Mouse (Mus musculus): Measurements from ENCODE around the gene Igsf21. TPM values are rescaled to one million over a fixed set of nuclear protein-coding genes. Genes with fewer than 3 reads are reported as not detected.

Gene Igsf21
- polyA plus RNA-seq, 1 experiment from 2014 or later = 50.9 TPM

DNA sequence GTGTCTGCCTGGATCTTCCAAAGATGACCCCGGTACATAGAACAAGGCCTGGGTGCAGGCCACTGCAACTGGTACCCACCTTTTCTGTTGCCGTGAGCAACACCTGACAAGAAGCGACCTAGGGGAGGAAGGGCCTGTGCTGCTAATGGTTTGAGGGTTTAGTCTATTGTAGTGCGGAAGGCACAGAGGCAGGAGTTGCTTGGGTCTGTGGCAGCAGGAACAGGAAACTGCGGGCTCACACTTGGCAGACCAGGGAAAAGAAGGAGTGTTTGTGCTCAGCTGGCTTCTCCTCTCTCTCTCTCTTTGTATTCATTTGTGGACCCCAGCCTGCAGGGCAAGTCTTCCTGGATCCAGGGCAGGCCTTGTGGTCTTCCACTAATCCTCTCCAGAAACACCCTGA lies 124.0 kb downstream of the Igsf21 start:
- H3K27ac ChIP-seq (ENCODE audit: low read length) = no peak overlapping the region
- 82% methylated on average over 5 of the region's 5 CpGs for WGBS

DNA sequence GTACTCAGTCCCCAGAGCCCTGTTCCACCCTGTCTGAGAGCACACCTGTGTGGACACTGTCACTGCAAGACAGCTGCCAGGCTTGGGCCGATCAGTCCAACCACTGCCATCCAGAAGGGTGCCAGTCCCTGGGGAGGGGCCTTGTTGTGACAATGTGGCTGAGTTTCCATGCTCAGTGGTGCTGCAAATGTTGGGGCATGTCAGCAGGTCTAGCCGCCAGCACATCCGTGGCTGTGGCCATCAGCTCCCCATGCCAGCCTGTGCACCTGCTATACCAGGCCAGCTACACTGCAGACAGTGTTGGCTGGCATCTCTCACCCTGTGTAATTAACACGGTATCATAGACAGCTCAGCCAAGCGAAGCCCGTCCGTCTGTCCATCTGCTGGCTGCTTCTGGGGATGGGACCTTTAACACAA lies 129.3 kb downstream of the Igsf21 start:
- H3K4me1 ChIP-seq (replicated peaks; ENCODE audit: control insufficient read depth, insufficient read depth, low read length) = peaks cover 7% of the 10 kb centered on the region
- ATAC-seq = no peak
- H3K9me3 ChIP-seq (ENCODE audit: control insufficient read depth, low read length) = no peaks in the 10 kb centered on the region
- H3K27me3 ChIP-seq (replicated peaks; ENCODE audit: control insufficient read depth, insufficient read depth, low read length) = no peaks in the 10 kb centered on the region
- H3K4me3 ChIP-seq (replicated peaks; ENCODE audit: low read length) = no peak overlapping the region
- H3K36me3 ChIP-seq (ENCODE audit: control insufficient read depth, insufficient read depth) = no peaks in the 10 kb centered on the region
- no peak overlapping the region for H3K4me2 ChIP-seq (ENCODE audit: low read length)
- 52% methylated on average over 7 of the region's 7 CpGs for WGBS
- no peak overlapping the region for H3K9ac ChIP-seq (replicated peaks; ENCODE audit: low read depth, low read length)
- no peak overlapping the region for H3K27ac ChIP-seq (ENCODE audit: low read length)

More for the DNA sequence above, 124.0 kb downstream of the Igsf21 start:
- H3K4me1 ChIP-seq (replicated peaks; ENCODE audit: control insufficient read depth, insufficient read depth, low read length) = peaks cover 8% of the 10 kb centered on the region; the same call in 1 of the 2 replicates
- no peaks in the 10 kb centered on the region for H3K36me3 ChIP-seq (ENCODE audit: control insufficient read depth, insufficient read depth)
- no peak overlapping the region for H3K4me3 ChIP-seq (replicated peaks; ENCODE audit: low read length)
- H3K9me3 ChIP-seq (ENCODE audit: control insufficient read depth, low read length) = no peaks in the 10 kb centered on the region
- no peak overlapping the region for H3K4me2 ChIP-seq (ENCODE audit: low read length)
- H3K9ac ChIP-seq (replicated peaks; ENCODE audit: low read depth, low read length) = no peak overlapping the region
- no peaks in the 10 kb centered on the region for H3K27me3 ChIP-seq (replicated peaks; ENCODE audit: control insufficient read depth, insufficient read depth, low read length)
- no peak for ATAC-seq

DNA sequence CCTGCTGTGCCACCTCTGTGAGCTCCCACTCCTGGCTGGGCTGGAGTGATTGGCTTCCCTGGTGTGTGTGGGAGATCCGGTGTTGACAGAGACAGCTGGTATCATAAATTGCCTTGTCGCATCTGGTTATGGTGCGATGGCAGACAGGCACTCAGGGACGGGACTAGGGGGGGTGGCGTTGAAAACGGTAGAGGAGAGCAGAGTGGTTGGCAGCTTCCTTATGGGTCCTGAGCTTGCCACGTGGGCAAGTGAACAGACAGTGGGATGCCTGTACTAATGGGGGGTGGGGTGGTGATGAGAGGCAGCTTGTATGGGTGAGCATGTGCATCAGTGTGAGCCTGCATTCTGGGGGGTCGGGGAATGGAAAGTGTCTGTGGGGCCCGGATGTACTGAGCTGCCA lies 130.8 kb downstream of the Igsf21 start:
- WGBS = 61% methylated on average over 9 of the region's 9 CpGs
- H3K4me3 ChIP-seq (replicated peaks; ENCODE audit: low read length) = no peak overlapping the region
- no peaks in the 10 kb centered on the region for H3K9me3 ChIP-seq (ENCODE audit: control insufficient read depth, low read length)
- H3K36me3 ChIP-seq (ENCODE audit: control insufficient read depth, insufficient read depth) = no peaks in the 10 kb centered on the region
- H3K27me3 ChIP-seq (replicated peaks; ENCODE audit: control insufficient read depth, insufficient read depth, low read length) = no peaks in the 10 kb centered on the region
- no peak overlapping the region for H3K9ac ChIP-seq (replicated peaks; ENCODE audit: low read depth, low read length)
- H3K4me1 ChIP-seq (replicated peaks; ENCODE audit: control insufficient read depth, insufficient read depth, low read length) = peaks cover 6% of the 10 kb centered on the region; the same call in 1 of the 2 replicates
- ATAC-seq = peak; percentile 26; the same call in 1 of the 2 replicates
- no peak overlapping the region for H3K4me2 ChIP-seq (ENCODE audit: low read length)
- no peak overlapping the region for H3K27ac ChIP-seq (ENCODE audit: low read length)

DNA sequence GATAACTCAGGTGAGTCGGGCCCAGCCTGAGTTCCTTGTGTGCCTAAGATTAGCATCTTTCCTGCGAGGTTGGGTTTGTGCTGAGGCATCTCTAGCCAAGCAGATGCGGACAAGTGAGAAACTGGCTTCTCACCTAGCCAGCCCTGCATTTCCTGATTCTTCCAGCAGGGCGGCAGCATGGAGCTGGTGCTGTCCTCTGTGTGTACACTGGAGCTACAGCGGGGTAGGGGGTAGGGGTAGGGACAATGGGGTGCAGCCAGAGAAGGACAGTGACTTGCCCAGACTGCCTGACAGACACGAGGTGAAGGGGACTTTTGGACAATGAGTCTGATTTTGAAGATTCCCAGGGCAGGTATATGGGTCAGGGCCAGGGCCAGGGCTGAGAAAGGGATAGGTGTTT lies 131.5 kb downstream of the Igsf21 start:
- WGBS = 94% methylated on average over 6 of the region's 6 CpGs
- no peaks in the 10 kb centered on the region for H3K27me3 ChIP-seq (replicated peaks; ENCODE audit: control insufficient read depth, insufficient read depth, low read length)
- H3K9ac ChIP-seq (replicated peaks; ENCODE audit: low read depth, low read length) = no peak overlapping the region
- H3K4me2 ChIP-seq (ENCODE audit: low read length) = no peak overlapping the region
- H3K4me1 ChIP-seq (replicated peaks; ENCODE audit: control insufficient read depth, insufficient read depth, low read length) = peaks cover 6% of the 10 kb centered on the region; the same call in 1 of the 2 replicates
- H3K4me3 ChIP-seq (replicated peaks; ENCODE audit: low read length) = no peak overlapping the region
- no peaks in the 10 kb centered on the region for H3K9me3 ChIP-seq (ENCODE audit: control insufficient read depth, low read length)
- no peaks in the 10 kb centered on the region for H3K36me3 ChIP-seq (ENCODE audit: control insufficient read depth, insufficient read depth)
- no peak overlapping the region for H3K27ac ChIP-seq (ENCODE audit: low read length)
- no peak for ATAC-seq

DNA sequence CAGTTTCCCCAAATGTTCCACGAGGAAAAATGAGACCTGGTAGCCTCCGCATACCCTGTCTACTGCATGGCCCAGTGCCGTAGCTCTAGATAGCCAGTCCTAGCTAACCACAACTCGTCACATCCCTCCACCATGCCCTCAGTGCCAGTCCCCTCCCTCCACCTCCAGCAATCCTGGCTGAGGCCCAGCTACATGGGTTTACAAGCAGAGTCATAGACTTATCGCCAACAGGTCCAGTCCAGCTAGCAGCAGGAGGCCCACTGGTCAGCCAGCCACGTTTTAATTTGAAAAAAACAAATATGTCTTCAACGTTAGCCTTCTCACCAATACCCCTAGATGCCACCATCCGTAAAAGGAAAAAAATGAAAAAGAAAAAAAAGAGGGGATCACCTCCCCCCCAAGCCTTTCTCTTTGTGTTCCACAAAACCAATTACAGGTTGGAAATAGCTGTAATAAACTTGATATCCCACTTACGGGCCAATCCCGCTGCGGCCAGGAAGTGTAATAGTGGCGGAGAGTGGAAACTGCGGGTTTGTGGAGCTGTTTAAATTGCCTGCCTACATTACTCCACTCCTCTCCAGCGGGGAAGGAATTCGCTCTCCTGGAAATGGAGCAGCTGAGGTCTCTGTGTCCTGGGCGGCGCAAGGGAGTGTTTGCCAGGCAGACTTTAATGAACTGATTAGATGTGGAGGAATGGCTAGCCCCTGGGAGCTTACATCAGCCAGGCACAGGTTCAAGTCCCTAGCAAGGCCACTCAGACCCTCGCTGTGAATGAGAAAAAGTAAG lies 132.7 kb downstream of the Igsf21 start:
- no peaks in the 10 kb centered on the region for H3K36me3 ChIP-seq (ENCODE audit: control insufficient read depth, insufficient read depth)
- H3K27ac ChIP-seq (ENCODE audit: low read length) = no peak overlapping the region
- ATAC-seq = no peak
- 67% methylated on average over 18 of the region's 18 CpGs for WGBS
- H3K9ac ChIP-seq (replicated peaks; ENCODE audit: low read depth, low read length) = no peak overlapping the region
- no peaks in the 10 kb centered on the region for H3K9me3 ChIP-seq (ENCODE audit: control insufficient read depth, low read length)
- H3K27me3 ChIP-seq (replicated peaks; ENCODE audit: control insufficient read depth, insufficient read depth, low read length) = 0 out of 2 replicates have a peak, but pooled peaks cover 2% of the 10 kb centered on the region
- peaks cover 14% of the 10 kb centered on the region for H3K4me1 ChIP-seq (replicated peaks; ENCODE audit: control insufficient read depth, insufficient read depth, low read length)
- H3K4me2 ChIP-seq (ENCODE audit: low read length) = no peak overlapping the region
- no peak overlapping the region for H3K4me3 ChIP-seq (replicated peaks; ENCODE audit: low read length)

DNA sequence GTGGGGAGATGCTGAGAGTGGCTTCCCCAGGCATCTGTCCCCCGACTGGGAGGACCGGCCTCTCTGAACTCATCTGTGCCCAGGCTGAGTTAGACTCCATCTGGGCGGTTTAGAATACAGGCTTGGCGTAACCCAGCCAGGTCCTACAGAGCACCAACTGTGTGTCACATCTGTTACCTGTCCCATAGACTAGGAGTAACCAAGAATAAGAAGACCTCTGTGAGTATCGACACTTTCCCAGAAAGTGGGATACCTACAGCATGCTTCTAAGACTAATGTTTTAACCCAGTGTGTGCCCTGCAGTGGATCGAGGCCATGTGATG lies 137.0 kb downstream of the Igsf21 start:
- Histone ChIP-seq H3K9ac (replicated peaks; ENCODE audit: low read depth, low read length) (no peak overlapping the region), H3K4me1 (replicated peaks; ENCODE audit: control insufficient read depth, insufficient read depth, low read length) (peaks cover 20% of the 10 kb centered on the region), H3K27me3 (replicated peaks; ENCODE audit: control insufficient read depth, insufficient read depth, low read length) (0 out of 2 replicates have a peak, but pooled peaks cover 6% of the 10 kb centered on the region), H3K4me3 (replicated peaks; ENCODE audit: low read length) (no peak overlapping the region), H3K9me3 (ENCODE audit: control insufficient read depth, low read length) (no peaks in the 10 kb centered on the region), H3K4me2 (ENCODE audit: low read length) (no peak overlapping the region), H3K36me3 (ENCODE audit: control insufficient read depth, insufficient read depth) (no peaks in the 10 kb centered on the region), H3K27ac (ENCODE audit: low read length) (no peak overlapping the region)
- ATAC-seq = 0 out of 2 replicates have a peak, but pooled peaks have one; percentile 8
- WGBS = 30% methylated on average over 6 of the region's 6 CpGs

DNA sequence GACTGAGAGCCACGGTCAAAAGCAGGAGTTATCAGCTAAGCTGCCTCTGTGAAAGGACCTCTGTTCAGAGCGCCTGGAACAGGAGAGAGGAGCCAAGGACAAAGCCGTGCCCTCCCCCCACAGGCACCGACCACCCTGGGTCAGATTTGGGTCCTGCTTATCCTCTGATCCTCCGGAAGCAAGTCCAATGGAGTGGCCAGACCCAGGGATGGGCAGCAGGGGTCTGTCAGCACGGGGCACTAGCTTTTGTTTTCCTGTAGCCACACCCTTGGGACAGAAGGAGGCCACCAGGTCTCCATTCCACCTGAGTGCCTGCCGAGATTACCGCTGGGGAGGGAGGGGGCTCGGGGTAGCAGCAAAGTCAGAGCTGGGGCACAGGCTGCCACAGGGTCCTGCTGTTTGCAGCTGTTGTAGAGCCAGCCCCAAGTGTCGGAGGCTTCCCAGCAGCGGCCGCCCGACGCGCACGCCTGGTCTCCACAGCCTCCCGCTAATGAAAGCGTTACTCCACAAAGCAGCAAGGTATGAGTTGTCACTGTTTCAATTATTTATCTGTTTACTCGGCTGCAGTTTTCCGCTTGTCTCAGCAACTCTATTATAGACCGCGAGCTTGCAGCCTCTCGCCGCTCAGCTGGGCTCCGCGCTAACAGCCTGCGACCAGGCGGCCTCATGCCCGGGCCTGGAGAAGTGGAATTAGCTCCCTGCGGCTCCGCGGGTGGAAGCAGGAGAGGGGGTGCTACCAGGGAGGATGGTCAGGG lies 137.5 kb downstream of the Igsf21 start:
- Histone ChIP-seq H3K9ac (replicated peaks; ENCODE audit: low read depth, low read length) (0 out of 2 replicates have a peak overlapping the region, but pooled peaks have one; percentile 20), H3K4me2 (ENCODE audit: low read length) (peak overlapping the region; percentile 29), H3K9me3 (ENCODE audit: control insufficient read depth, low read length) (no peaks in the 10 kb centered on the region), H3K36me3 (ENCODE audit: control insufficient read depth, insufficient read depth) (no peaks in the 10 kb centered on the region), H3K27me3 (replicated peaks; ENCODE audit: control insufficient read depth, insufficient read depth, low read length) (0 out of 2 replicates have a peak, but pooled peaks cover 6% of the 10 kb centered on the region), H3K4me3 (replicated peaks; ENCODE audit: low read length) (peak overlapping the region; percentile 13), H3K4me1 (replicated peaks; ENCODE audit: control insufficient read depth, insufficient read depth, low read length) (peaks cover 26% of the 10 kb centered on the region), H3K27ac (ENCODE audit: low read length) (peak overlapping the region; percentile 9; the same call in 1 of the 2 replicates)
- peak; percentile 29; the same call in 1 of the 2 replicates for ATAC-seq
- 4% methylated on average over 31 of the region's 32 CpGs for WGBS

DNA sequence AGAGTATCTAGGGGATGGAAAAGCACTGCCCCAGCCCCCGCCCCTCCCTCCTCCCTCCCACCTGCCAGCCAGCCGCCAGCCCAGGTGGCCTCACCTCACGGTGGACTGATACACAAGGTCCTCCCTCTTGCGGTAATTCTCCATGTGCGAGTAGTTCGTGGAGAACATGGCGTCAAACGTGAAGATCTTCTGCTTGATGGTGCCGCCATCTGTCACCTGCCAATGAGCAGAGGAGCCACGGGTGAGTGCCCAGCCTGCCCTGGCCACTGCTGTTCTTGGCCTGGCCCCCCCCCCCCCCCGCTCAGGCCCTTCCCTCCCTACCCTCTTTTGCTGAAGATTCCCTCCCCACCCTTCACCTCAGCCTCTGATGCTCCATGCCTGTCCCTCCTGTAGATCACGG lies 139.4 kb downstream of the Igsf21 start:
- Histone ChIP-seq H3K27ac (ENCODE audit: low read length) (no peak overlapping the region), H3K9me3 (ENCODE audit: control insufficient read depth, low read length) (no peaks in the 10 kb centered on the region), H3K4me2 (ENCODE audit: low read length) (no peak overlapping the region), H3K27me3 (replicated peaks; ENCODE audit: control insufficient read depth, insufficient read depth, low read length) (0 out of 2 replicates have a peak, but pooled peaks cover 6% of the 10 kb centered on the region), H3K4me3 (replicated peaks; ENCODE audit: low read length) (no peak overlapping the region), H3K9ac (replicated peaks; ENCODE audit: low read depth, low read length) (no peak overlapping the region), H3K36me3 (ENCODE audit: control insufficient read depth, insufficient read depth) (no peaks in the 10 kb centered on the region), H3K4me1 (replicated peaks; ENCODE audit: control insufficient read depth, insufficient read depth, low read length) (peaks cover 42% of the 10 kb centered on the region)
- WGBS = 72% methylated on average over 11 of the region's 12 CpGs
- ATAC-seq = no peak

DNA sequence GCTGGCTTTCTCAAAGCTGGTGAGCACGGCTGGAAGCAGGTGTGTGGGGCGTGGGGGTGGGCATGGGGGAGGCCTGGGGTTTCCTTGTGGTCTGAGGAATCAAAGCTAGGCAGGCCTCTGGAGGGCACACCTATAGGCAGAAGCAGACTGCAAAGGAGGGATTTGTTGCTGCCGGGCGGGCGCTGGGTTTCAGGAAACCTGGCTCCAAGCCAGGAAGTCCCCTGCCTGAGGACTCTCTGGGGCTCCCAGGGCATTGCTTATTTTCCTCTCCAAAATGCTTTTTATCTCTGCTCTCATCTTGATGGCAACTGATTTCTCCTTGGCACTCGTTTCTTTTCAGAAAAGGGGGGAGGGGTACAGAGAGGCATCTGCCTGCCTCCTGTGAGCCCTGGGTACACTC lies 141.8 kb downstream of the Igsf21 start:
- Histone ChIP-seq H3K36me3 (ENCODE audit: control insufficient read depth, insufficient read depth) (no peaks in the 10 kb centered on the region), H3K27me3 (replicated peaks; ENCODE audit: control insufficient read depth, insufficient read depth, low read length) (0 out of 2 replicates have a peak, but pooled peaks cover 6% of the 10 kb centered on the region), H3K9ac (replicated peaks; ENCODE audit: low read depth, low read length) (peak overlapping the region; percentile 32; the same call in 1 of the 2 replicates), H3K27ac (ENCODE audit: low read length) (no peak overlapping the region), H3K4me3 (replicated peaks; ENCODE audit: low read length) (no peak overlapping the region), H3K9me3 (ENCODE audit: control insufficient read depth, low read length) (no peaks in the 10 kb centered on the region), H3K4me1 (replicated peaks; ENCODE audit: control insufficient read depth, insufficient read depth, low read length) (peaks cover 43% of the 10 kb centered on the region), H3K4me2 (ENCODE audit: low read length) (no peak overlapping the region)
- 5% methylated on average over 6 of the region's 6 CpGs for WGBS
- ATAC-seq = 0 out of 2 replicates have a peak, but pooled peaks have one; percentile 14
